In the genomic region with DNA sequence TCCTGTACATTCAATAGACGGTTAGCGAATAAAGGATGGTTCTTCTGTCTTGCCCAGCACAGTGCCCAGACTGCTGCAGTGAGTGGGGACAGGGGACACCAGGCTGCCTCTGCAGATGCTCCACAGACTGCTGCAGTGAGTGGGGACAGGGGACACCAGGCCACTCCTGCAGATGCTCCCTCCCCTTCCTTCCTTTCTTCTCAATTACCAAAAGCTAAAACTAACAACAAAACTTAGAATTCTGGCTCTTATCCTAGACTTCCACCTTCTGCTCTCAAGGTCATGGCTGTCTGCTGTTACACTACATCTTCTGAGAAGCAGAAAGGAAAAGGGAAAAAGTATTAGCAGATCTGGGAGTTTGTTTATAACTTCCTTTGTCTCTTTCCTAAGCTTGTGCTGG, we compare ENCODE assay signal across 11 mouse cellular contexts.
A peak's percentile ranks its signal among the peaks of the same experiment; 100 is the strongest.
DNase-seq lines count a peak whose midpoint lies in the region; ATAC-seq lines count a peak whose summit lies in the region.
"Had no signal": no experiment of that assay in that cellular context is flagged by ENCODE, and none has a peak within 500 bp of the region (broad histone marks: within the 10 kb centered on the region; RNA-seq: fewer than 3 reads in every experiment).

No protein-coding gene starts in this region.

- no peaks in the 10 kb centered on the region; the same call in 1 of the 2 replicates for H3K36me3 ChIP-seq in forebrain, embryonic 10.5 days (replicated peaks)
- H3K36me3 ChIP-seq in forebrain, embryonic 15.5 days, result peaks cover 9% of the 10 kb centered on the region
- peaks cover 2% of the 10 kb centered on the region; the same call in 1 of the 2 replicates for H3K36me3 ChIP-seq in kidney, embryonic 14.5 days (ENCODE audit: control insufficient read depth, insufficient read depth, low read length)
- peaks cover 3% of the 10 kb centered on the region; the same call in 1 of the 2 replicates for H3K36me3 ChIP-seq in limb, embryonic 10.5 days

- no peak for ATAC-seq in forebrain, embryonic 15.5 days (replicated peaks)
- ATAC-seq in kidney, embryonic 14.5 days (ENCODE audit: low FRiP score, low TSS enrichment), result peak; percentile 48; the same call in 1 of the 2 replicates
- ATAC-seq: forebrain, embryonic 13.5 days had no signal

- H3K27ac ChIP-seq in forebrain, embryonic 10.5 days, result peak overlapping the region; percentile 62; the same call in 1 of the 2 replicates
- no peak overlapping the region for H3K27ac ChIP-seq in forebrain, embryonic 15.5 days (replicated peaks)
- H3K27ac ChIP-seq in kidney, embryonic 14.5 days (ENCODE audit: low read depth, low read length), result peak overlapping the region; percentile 84
- H3K27ac ChIP-seq in brown adipose tissue, adult 24 weeks (replicated peaks; ENCODE audit: low read depth, low read length), result peak overlapping the region; percentile 75
- 0 out of 2 replicates have a peak overlapping the region, but pooled peaks have one; percentile 21 for H3K27ac ChIP-seq in limb, embryonic 10.5 days
- H3K27ac ChIP-seq: forebrain, embryonic 13.5 days had no signal

- no peak overlapping the region for H3K4me3 ChIP-seq in forebrain, embryonic 10.5 days
- H3K4me3 ChIP-seq in forebrain, embryonic 15.5 days, result no peak overlapping the region
- no peak overlapping the region for H3K4me3 ChIP-seq in kidney, embryonic 14.5 days (ENCODE audit: low read length)
- H3K4me3 ChIP-seq in brown adipose tissue, adult 24 weeks (ENCODE audit: insufficient read depth, low read depth, low read length), result no peak overlapping the region
- no peak overlapping the region for H3K4me3 ChIP-seq in limb, embryonic 10.5 days
- H3K4me3 ChIP-seq: forebrain, embryonic 13.5 days; megakaryocyte, embryonic 14.5 days had no signal

- no peaks in the 10 kb centered on the region for H3K9me3 ChIP-seq in forebrain, embryonic 10.5 days
- H3K9me3 ChIP-seq in forebrain, embryonic 15.5 days, result no peaks in the 10 kb centered on the region
- H3K9me3 ChIP-seq in kidney, embryonic 14.5 days (ENCODE audit: control insufficient read depth, low read length), result no peaks in the 10 kb centered on the region
- no peaks in the 10 kb centered on the region for H3K9me3 ChIP-seq in limb, embryonic 10.5 days (replicated peaks)
- H3K9me3 ChIP-seq: forebrain, embryonic 13.5 days; G1E; megakaryocyte, embryonic 14.5 days had no signal

- H3K27me3 ChIP-seq in forebrain, embryonic 10.5 days (ENCODE audit: poor library complexity, severe bottlenecking), result no peaks in the 10 kb centered on the region
- no peaks in the 10 kb centered on the region for H3K27me3 ChIP-seq in forebrain, embryonic 15.5 days
- no peaks in the 10 kb centered on the region for H3K27me3 ChIP-seq in kidney, embryonic 14.5 days (ENCODE audit: control insufficient read depth, insufficient read depth, low read length)
- H3K27me3 ChIP-seq in limb, embryonic 10.5 days (ENCODE audit: low read depth, poor library complexity, severe bottlenecking), result no peaks in the 10 kb centered on the region
- H3K27me3 ChIP-seq: forebrain, embryonic 13.5 days; megakaryocyte, embryonic 14.5 days had no signal

- 87% methylated on average over 2 of the region's 2 CpGs for WGBS in forebrain, embryonic 10.5 days
- 79% methylated on average over 2 of the region's 2 CpGs for WGBS in forebrain, embryonic 15.5 days
- 65% methylated on average over 2 of the region's 2 CpGs for WGBS in kidney, embryonic 14.5 days
- 93% methylated on average over 2 of the region's 2 CpGs for WGBS in limb, embryonic 10.5 days

- no peak overlapping the region for H3K4me2 ChIP-seq in forebrain, embryonic 15.5 days (replicated peaks)
- H3K4me2 ChIP-seq in kidney, embryonic 14.5 days (replicated peaks; ENCODE audit: low read depth, low read length), result no peak overlapping the region
- H3K4me2 ChIP-seq: forebrain, embryonic 13.5 days had no signal

- no peak overlapping the region for H3K9ac ChIP-seq in forebrain, embryonic 15.5 days (replicated peaks)
- H3K9ac ChIP-seq in kidney, embryonic 14.5 days (ENCODE audit: low read depth, low read length), result no peak overlapping the region
- H3K9ac ChIP-seq: forebrain, embryonic 13.5 days had no signal

- peaks cover 46% of the 10 kb centered on the region for H3K4me1 ChIP-seq in forebrain, embryonic 10.5 days
- H3K4me1 ChIP-seq in forebrain, embryonic 15.5 days, result no peaks in the 10 kb centered on the region
- H3K4me1 ChIP-seq in kidney, embryonic 14.5 days (ENCODE audit: control insufficient read depth, insufficient read depth, low read length), result peaks cover 45% of the 10 kb centered on the region
- H3K4me1 ChIP-seq in brown adipose tissue, adult 24 weeks (ENCODE audit: control insufficient read depth, insufficient read depth, insufficient read length, low read length), result peaks cover 15% of the 10 kb centered on the region
- H3K4me1 ChIP-seq in limb, embryonic 10.5 days, result peaks cover 48% of the 10 kb centered on the region
- H3K4me1 ChIP-seq: forebrain, embryonic 13.5 days had no signal

- DNase-seq in forebrain, embryonic 10.5 days (ENCODE audit: extremely low spot score, low spot score), result no peak
- DNase-seq in kidney, adult 11 months, result no peak
- no peak for DNase-seq in limb, embryonic 10.5 days (ENCODE audit: low spot score)
- DNase-seq in natural killer cell, adult 2 months (ENCODE audit: low spot score in 2 of 2), result no peak
- no peak for DNase-seq in adrenal gland, adult 18-20 months (ENCODE audit: low spot score in 2 of 2)
